Mouse (Mus musculus) kidney, adult 18-20 months (tissue): ENCODE results near the gene Gm21976.

Experiments
- DNase-seq: peaks from one replicate; pipeline ENCODE4 v3.0.0; 2021

Gene Gm21976

GRCm38 (mm10) chr13:98354871-98355558, 75.3 kb downstream of the Gm21976 start:
- peak; percentile 46 for DNase-seq

DNA sequence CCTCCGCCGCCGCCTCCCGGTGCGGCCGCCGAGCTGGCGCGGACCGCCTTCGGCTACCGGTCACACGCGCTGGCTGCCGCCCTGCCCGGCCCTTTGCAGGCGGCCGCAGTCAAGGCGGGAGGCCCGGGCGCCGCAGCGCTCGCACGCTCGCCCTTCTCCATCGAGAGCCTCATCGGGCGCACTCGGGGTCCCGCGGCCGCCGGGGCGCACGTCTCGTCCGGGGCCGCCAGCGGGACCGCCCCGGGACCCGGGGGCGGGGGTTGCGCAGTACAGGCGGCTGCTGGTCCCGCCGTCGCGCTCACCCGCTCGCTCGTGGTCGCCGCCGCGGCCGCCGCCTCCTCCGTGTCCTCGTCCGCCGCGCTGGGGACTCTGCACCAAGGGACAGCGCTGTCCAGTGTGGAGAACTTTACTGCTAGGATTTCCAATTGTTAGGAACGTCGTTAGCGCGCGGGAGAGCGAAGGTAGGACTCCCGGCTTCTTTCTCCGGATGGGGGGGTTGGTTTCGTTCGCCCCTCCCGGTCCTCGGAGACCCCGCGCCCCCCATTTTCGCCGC, 75.9 kb downstream of the Gm21976 start:
- peak; percentile 49 for DNase-seq

- no peak for DNase-seq
Measured at GRCm38 (mm10) chr13:98356176-98356972, 76.7 kb downstream of the Gm21976 start.
